Mouse (Mus musculus) brain, embryonic 14.5 days (tissue): Measurements from ENCODE around the gene Dhx15.

Experiments used
- CTCF ChIP-seq: fragments of 200-500 bp; IDR thresholded peaks from 2 replicates; pipeline ENCODE4 v1.5.1; 2012; ENCODE audit warnings: inconsistent platforms, mild to moderate bottlenecking, moderate library complexity, borderline replicate concordance; ENCODE audit not compliant: insufficient read depth, insufficient read length; ENCODE audit errors: extremely low read depth
- POLR2A ChIP-seq: fragments of 200-500 bp; IDR thresholded peaks from 2 replicates; pipeline ENCODE4 v1.6.1; 2012; ENCODE audit warnings: mild to moderate bottlenecking, inconsistent platforms, borderline replicate concordance; ENCODE audit not compliant: poor library complexity, insufficient read depth, insufficient read length, severe bottlenecking; ENCODE audit errors: extremely low read depth

GRCm38 (mm10) chr5:52233891-52234290 is 43.6 kb upstream of the Dhx15 start:
- TF ChIP-seq POLR2A = no peak
- no peak for TF ChIP-seq CTCF
